Mouse (Mus musculus): Measurements from ENCODE around the gene Ifngr2.

Ifngr2 gene

DNA sequence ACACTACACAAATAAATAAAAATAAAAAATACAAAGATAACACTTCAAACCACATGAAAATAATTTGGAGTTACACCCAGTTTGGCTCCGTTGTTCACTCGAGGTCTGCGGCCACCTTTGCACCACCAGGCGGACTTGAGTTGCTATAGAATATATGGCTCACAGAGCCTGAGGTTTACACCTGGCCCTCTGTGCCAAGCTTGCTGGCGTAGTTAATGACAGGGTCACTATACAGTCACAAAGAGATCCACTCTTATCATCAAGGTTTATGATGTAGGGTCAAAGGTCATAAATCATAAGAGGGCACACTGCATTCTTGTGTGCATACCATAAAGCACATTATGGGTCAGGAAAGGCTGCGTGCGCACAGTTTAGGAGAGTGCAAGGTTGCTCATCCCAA, 19.1 kb downstream of the Ifngr2 start:
- no peak for DNase-seq

GRCm38 (mm10) chr16:91568960-91569359, 22.1 kb downstream of the Ifngr2 start:
- DNase-seq: no peak

GRCm38 (mm10) chr16:91571105-91571504, 24.2 kb downstream of the Ifngr2 start:
- no peak for DNase-seq

GRCm38 (mm10) chr16:91575151-91575550, 28.3 kb downstream of the Ifngr2 start:
- no peak for DNase-seq

DNA sequence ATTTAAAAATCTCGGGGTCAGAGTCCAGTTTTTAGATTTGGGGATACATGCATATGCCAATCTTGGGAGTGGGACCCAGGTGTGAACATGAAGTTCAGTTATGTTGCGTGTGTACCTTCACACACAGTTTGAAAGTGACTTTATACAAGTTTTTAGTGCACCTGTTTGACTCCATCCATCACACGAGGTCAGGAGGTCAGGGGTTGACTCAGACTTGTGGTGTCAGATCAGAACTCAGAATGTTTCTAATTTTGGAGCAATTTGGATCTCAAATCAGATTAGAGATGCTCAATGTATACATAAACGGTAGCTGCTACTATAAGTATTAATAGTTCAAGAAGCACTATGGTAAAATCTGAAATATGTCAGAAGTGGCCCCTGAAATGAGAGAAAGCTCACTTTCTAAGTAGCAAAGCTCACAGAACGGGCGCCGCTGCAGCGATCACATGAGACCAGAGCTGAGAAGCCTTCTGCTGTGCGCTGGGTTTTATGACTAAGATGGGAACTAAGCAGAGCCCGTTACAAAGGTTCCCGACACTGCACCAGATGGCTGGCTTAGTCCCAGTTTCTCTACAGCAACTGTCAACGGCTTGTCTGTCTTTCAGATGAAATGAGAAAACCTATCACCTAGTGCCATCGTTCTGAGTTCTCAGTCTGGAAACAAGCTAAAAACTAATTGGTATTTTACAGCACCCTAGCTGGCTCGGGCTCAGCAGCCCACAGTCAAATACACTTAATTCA, 32.3 kb downstream of the Ifngr2 start:
- DNase-seq: peak in 1 of 2 experiments; percentile 46

DNA sequence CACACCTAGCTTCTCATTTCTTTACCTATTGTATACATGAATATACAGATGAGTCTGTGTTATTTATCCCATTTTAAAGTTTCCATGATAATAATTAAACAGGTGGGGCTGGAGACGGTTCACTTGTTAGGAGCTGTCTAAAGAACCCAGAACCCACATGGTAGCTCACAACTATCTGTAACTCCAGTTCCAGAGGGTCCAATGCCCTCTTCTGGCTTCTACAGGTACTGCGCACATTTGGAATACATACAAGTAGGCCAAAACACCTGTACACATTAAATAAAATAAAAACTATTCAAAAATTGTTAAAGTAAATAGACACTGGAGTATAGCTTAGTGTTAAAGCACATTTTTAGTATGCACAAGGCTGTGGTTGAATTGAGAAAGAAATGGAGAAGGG, 35.4 kb downstream of the Ifngr2 start:
- DNase-seq: peak in 1 of 2 experiments; percentile 58

GRCm38 (mm10) chr16:91585617-91586016, 38.7 kb downstream of the Ifngr2 start:
- no peak for DNase-seq

GRCm38 (mm10) chr16:91586244-91586643, 39.4 kb downstream of the Ifngr2 start:
- DNase-seq: no peak

DNA sequence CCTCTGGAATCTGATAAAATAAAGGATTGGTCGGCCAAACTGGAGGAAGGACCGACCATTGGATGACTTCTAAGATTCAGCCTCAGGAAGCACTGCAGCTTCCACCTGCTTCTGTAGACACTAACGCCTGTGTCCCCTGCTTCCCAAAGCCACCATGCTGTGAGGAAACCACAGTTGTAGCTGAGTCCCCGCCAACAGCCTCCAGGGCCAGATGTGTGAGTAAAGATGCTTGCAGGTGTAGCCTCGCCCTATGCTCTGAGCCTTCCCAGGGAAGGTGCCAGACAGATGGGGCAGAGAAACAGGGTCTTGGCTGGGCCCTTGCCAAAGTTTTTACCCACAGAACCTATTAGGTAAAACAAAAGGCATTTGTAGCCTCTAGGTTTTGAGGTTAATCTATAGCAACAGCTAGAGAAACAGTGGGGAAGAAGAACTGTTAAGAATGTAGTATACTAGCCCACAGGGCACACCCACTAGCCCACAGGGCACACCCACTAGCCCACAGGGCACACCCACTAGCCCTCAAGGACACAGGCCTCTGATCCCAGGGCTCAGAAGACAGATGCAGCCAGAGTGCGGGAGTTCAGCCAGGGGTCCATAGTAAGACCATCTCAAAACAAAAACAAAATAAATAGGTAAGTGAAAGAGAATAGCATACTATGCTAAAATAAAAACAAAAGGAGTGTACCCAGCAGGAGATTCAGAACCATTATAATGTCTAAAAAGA, 41.0 kb downstream of the Ifngr2 start:
- DNase-seq: no peak

DNA sequence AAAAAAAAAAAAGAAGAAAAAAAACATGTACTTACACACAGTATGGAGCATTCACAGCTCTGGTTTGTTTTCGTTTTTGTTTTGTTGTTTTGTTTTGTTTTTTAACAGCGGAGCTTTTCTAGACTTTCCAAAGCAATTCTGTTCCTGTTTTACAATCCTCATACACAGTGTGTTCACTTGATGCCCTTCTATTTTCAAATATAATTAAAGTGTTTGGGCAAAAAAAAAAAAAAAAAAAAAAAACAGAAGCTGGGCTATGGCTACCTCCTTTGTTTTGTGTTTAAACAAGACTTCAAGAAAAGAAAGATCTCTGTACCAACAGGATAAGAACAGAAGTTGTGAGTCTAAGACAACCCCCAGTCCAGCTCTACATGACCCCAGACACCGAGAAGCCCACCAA, 41.8 kb downstream of the Ifngr2 start:
- DNase-seq: no peak

- no peak for DNase-seq
These were observed 45.3 kb downstream of the Ifngr2 start for GRCm38 (mm10) chr16:91592162-91592561.

- DNase-seq: no peak
These were observed 46.4 kb downstream of the Ifngr2 start for GRCm38 (mm10) chr16:91593262-91593661.

GRCm38 (mm10) chr16:91595076-91595475, 48.2 kb downstream of the Ifngr2 start:
- peak; percentile 81 to 89 for DNase-seq

- no peak for DNase-seq
These were observed 49.5 kb downstream of the Ifngr2 start for GRCm38 (mm10) chr16:91596397-91596778.

DNA sequence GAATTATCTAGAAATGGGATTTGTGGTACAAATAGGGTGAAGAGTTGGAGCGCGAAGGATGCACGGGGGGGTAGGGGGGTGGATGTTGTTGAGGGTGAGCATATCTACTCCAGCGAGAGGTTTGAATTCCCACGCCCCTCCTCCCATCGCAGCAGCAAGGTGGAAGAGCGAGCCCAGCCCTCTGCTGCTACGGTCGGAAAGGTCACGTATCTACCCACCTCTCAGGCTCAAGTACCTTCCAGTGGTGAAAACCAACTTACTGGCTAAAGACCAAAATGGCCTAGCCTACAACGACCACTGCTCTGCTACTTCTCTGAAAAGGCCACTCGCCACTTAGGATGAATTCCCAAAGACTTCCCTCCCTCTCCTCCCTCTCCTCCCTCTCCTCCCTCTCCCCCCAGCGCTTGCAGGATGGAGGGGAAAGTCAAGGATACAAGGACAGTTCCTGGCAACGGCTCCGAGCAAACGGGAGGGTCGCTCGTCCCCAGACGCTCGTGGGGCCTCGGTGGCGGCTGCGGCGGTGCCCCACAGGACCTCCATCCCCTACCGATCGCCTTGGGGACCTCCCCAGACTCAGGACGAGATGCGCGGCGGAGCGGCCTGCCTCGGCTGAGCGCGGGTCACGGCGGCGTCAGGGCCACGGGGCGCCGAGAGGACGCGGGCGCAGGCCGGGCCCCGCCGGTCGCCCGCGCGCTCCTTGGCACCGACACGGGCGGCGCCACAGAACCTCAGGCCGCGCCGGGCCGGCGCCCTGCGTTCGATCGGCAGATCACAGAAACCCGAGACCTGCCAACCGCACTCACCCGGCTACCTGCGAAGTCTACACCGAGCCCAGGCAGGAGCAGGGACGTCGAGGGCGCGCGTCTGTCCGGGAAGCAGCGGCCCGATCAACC, 50.2 kb downstream of the Ifngr2 start:
- DNase-seq: peak in 1 of 2 experiments; percentile 53

DNA sequence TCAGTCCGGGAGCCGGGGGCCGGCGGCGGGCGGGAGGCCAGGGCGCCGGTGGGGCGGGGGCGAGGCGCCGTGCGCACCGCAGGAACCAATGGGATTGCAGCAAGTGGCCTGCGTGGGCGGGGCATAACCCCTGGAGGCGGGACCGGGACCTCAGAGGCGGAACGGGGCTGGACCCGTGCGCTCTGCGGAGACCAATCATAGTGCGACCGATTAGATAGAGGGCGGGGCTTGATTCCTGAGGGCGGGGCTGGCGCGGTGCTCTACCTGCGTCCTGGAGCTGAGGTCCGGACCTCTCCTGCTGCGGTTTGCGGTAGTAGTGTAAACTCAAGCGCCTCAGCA, 50.8 kb downstream of the Ifngr2 start, which contains the start of gene Tmem50b:
TSS of gene Tmem50b (minus strand) at position 129 of the 339 bp plus-strand sequence.
- DNase-seq: peak; percentile 100

GRCm38 (mm10) chr16:91599242-91599641, 52.4 kb downstream of the Ifngr2 start:
- DNase-seq: no peak

DNA sequence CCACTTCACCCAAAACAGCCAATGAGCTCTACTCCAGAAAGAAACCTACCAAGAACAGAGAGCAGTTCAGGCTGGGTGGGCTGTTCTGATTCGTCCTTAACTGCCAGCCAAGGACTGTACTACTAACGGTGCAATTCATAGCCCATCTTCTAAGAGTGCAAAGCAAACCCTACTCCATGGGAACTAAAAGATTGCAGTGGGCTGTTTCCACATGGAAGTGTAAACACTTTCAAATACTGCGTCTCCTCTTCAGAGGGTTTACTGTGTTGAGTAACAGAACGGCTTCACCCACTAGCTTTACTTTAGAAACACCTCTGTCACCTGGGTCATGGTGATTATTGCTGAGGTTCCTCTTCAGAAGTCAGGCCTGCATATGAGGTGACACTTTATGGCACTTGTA, 54.2 kb downstream of the Ifngr2 start:
- DNase-seq: no peak

DNA sequence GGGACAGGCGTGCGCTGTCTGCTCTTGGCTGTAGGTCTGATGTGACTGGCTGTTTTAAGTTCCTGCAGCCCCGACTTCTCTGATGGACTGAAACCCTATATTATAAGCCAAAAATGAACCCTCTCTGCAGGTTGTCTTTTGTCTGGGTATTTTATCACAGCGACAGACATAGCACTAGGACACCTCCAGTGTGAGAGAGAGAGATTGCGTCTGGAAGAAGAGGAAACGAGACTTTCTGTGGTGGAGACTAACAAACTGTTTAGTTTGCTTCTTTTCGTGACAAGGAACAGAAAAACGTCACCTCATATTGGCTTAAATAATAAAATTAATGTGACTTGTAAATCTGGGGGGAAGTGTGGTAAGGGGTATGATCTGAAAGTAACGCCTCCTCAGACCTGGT, 54.8 kb downstream of the Ifngr2 start:
- no peak for DNase-seq

- DNase-seq: no peak
These were observed 58.3 kb downstream of the Ifngr2 start for GRCm38 (mm10) chr16:91605156-91605555.

DNA sequence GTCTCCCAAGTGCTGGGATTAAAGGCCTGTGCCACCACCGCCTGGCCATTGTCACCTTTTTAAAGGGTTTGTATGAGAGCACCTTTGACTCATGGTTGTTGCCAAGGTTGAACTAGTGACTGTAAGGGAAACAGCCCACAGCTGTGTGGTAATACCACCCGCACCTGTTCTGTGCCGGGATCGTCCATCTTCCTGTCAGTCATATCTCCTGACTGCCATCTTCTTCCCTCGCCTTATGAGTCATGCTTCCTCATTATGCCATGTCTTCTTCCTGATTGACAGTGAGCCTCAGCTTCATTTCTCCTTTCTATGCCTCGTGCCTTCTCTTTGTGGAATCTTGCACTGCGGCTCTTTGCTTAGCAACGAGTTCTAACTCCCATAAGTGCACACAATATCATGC, 60.1 kb downstream of the Ifngr2 start:
- no peak for DNase-seq

- no peak for DNase-seq
These were observed 62.8 kb downstream of the Ifngr2 start for GRCm38 (mm10) chr16:91609501-91610245.

DNA sequence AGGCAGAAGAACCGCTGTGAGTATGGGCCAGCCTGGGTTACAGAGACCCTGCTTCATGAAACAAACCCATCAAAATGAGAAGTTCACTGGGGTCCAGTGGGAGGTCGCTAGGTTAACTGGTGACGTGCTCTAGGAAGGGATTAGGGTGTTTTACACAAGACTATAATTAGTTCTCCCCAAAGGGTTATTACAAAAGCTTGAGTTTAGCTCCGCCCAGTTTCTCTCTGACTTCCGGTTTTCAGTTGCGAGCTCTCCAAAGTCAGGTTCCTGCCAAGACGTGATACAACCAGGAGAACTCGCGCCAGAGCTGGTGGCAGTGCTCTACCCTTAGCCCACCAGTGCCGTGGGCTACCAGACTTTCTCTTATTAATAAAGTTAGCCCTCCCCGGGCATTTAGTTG, 64.4 kb downstream of the Ifngr2 start:
- no peak for DNase-seq
